Mouse (Mus musculus) spleen, adult 2 months (tissue): ENCODE measurements around the gene Marf1. TPM values are rescaled to one million over a fixed set of nuclear protein-coding genes. Genes with fewer than 3 reads are reported as not detected.

Source experiments
- DNase-seq, 2 experiments: peaks; one replicate each; pipeline versions ENCODE4 v3.0.0 to v3.0.0-alpha.2; 2012 to 2021; ENCODE audit warnings: low spot score in 2 of 2, low read depth in 1 of 2
- H3K27ac ChIP-seq: fragments of 200-500 bp; 2 replicates; pipeline ENCODE4 v1.5.1; 2012; ENCODE audit warnings: low read length, inconsistent platforms; ENCODE audit not compliant: insufficient read depth
- H3K27me3 ChIP-seq: fragments of 200-500 bp; 2 replicates; pipeline ENCODE4 v1.6.1; 2012; ENCODE audit warnings: mild to moderate bottlenecking, moderate library complexity, low read length, inconsistent platforms; ENCODE audit not compliant: control insufficient read depth, insufficient read depth
- H3K36me3 ChIP-seq: fragments of 200-500 bp; 2 replicates; pipeline ENCODE4 v1.6.1; 2012; ENCODE audit warnings: mild to moderate bottlenecking, low read length, inconsistent platforms; ENCODE audit not compliant: control insufficient read depth, insufficient read depth
- H3K4me1 ChIP-seq: fragments of 200-500 bp; 2 replicates; pipeline ENCODE4 v1.6.1; 2011; ENCODE audit warnings: inconsistent platforms; ENCODE audit not compliant: control insufficient read depth, insufficient read depth, insufficient read length
- H3K4me3 ChIP-seq: fragments of 200-500 bp; 2 replicates; pipeline ENCODE4 v1.5.1; 2011; ENCODE audit warnings: mild to moderate bottlenecking, inconsistent platforms; ENCODE audit not compliant: insufficient read depth, insufficient read length; ENCODE audit errors: extremely low read depth
- CTCF ChIP-seq: fragments of 200-500 bp; IDR thresholded peaks from 2 replicates; pipeline ENCODE4 v1.5.1; 2011; ENCODE audit warnings: mild to moderate bottlenecking, inconsistent platforms; ENCODE audit not compliant: insufficient read depth, insufficient read length, insufficient replicate concordance; ENCODE audit errors: extremely low read depth
- POLR2A ChIP-seq: fragments of 200-500 bp; IDR thresholded peaks from 2 replicates; pipeline ENCODE4 v1.6.1; 2011; ENCODE audit warnings: low read depth, low read length, inconsistent platforms
- WGBS: fragments of 180-500 bp; shearing (Covaris S2); methylation state at CpG from one replicate; pipeline ENCODE4 v1.1.7; 2018; 5-methylcytosine and 5-hydroxymethylcytosine counted together
- polyA plus RNA-seq: library from polyadenylated mRNA; depleted of rRNA; stranded (reverse); fragments of >200 nt; gene quantifications from 2 replicates; pipeline ENCODE4 v1.2.3, GENCODE M21; 2012

The Marf1 gene
- polyA plus RNA-seq, 1 experiment = 11.5 TPM

- 52% methylated on average over 2 of the region's 2 CpGs for WGBS
- no peaks in the 10 kb centered on the region for H3K27me3 ChIP-seq
- no peak for TF ChIP-seq POLR2A
- TF ChIP-seq CTCF = no peak
- no peak overlapping the region for H3K4me3 ChIP-seq
- H3K4me1 ChIP-seq = no peaks in the 10 kb centered on the region
- peaks cover 28% of the 10 kb centered on the region for H3K36me3 ChIP-seq
- DNase-seq = no peak
- no peak overlapping the region for H3K27ac ChIP-seq
These were observed 52.2 kb downstream of the Marf1 start for GRCm38 (mm10) chr16:14110922-14111321.

- no peak for DNase-seq
- H3K4me3 ChIP-seq = no peak overlapping the region
- peaks cover 26% of the 10 kb centered on the region for H3K36me3 ChIP-seq
- no peaks in the 10 kb centered on the region for H3K4me1 ChIP-seq
- no peak overlapping the region for H3K27ac ChIP-seq
- no peak for TF ChIP-seq POLR2A
- TF ChIP-seq CTCF = no peak
- no peaks in the 10 kb centered on the region for H3K27me3 ChIP-seq
- 31% methylated on average over 3 of the region's 3 CpGs for WGBS
These were observed 53.4 kb downstream of the Marf1 start for GRCm38 (mm10) chr16:14109651-14110230.

GRCm38 (mm10) chr16:14105891-14106290, 57.3 kb downstream of the Marf1 start:
- Histone ChIP-seq H3K4me1 (no peaks in the 10 kb centered on the region), H3K4me3 (no peak overlapping the region), H3K27ac (no peak overlapping the region), H3K36me3 (peaks cover 3% of the 10 kb centered on the region; the same call in 1 of the 2 replicates), H3K27me3 (no peaks in the 10 kb centered on the region)
- DNase-seq = no peak
- 80% methylated on average over 6 of the region's 6 CpGs for WGBS
- TF ChIP-seq CTCF = no peak

GRCm38 (mm10) chr16:14091771-14092170, 71.4 kb downstream of the Marf1 start:
- H3K4me3 ChIP-seq = no peak overlapping the region
- DNase-seq = no peak
- H3K27ac ChIP-seq = no peak overlapping the region
- no peaks in the 10 kb centered on the region for H3K27me3 ChIP-seq
- no peaks in the 10 kb centered on the region for H3K36me3 ChIP-seq
- TF ChIP-seq POLR2A = no peak
- no peak for TF ChIP-seq CTCF
- 69% methylated on average over 2 of the region's 2 CpGs for WGBS
- no peaks in the 10 kb centered on the region for H3K4me1 ChIP-seq

GRCm38 (mm10) chr16:14089296-14089695, 73.9 kb downstream of the Marf1 start:
- WGBS = 87% methylated on average over 3 of the region's 3 CpGs
- H3K4me1 ChIP-seq = no peaks in the 10 kb centered on the region
- no peak overlapping the region for H3K4me3 ChIP-seq
- TF ChIP-seq CTCF (no peak), POLR2A (no peak)
- no peak overlapping the region for H3K27ac ChIP-seq
- no peaks in the 10 kb centered on the region for H3K27me3 ChIP-seq
- no peaks in the 10 kb centered on the region for H3K36me3 ChIP-seq
- no peak for DNase-seq

- DNase-seq = peak; percentile 9 to 65
- WGBS = 13% methylated on average over 3 of the region's 3 CpGs
- TF ChIP-seq POLR2A = no peak
- no peak for TF ChIP-seq CTCF
- H3K27ac ChIP-seq = peak overlapping the region; percentile 21; the same call in 1 of the 2 replicates
- no peaks in the 10 kb centered on the region for H3K27me3 ChIP-seq
- H3K36me3 ChIP-seq = no peaks in the 10 kb centered on the region
- H3K4me1 ChIP-seq = no peaks in the 10 kb centered on the region
- no peak overlapping the region for H3K4me3 ChIP-seq
These were observed 74.9 kb downstream of the Marf1 start for GRCm38 (mm10) chr16:14088249-14088648.

- TF ChIP-seq CTCF = no peak
- no peak for TF ChIP-seq POLR2A
- Histone ChIP-seq H3K4me3 (no peak overlapping the region), H3K36me3 (no peaks in the 10 kb centered on the region), H3K27me3 (no peaks in the 10 kb centered on the region), H3K27ac (no peak overlapping the region), H3K4me1 (no peaks in the 10 kb centered on the region)
- 70% methylated on average over 2 of the region's 2 CpGs for WGBS
- DNase-seq = no peak
These were observed 80.2 kb downstream of the Marf1 start for GRCm38 (mm10) chr16:14082925-14083324.
